Mouse (Mus musculus) kidney, adult 9 months (tissue): ENCODE results near the gene Enthd1.
A peak's percentile ranks its signal among the peaks of the same experiment; 100 is the strongest.
"Not testable (repeated sequence)": the region's sequence is repeated elsewhere in the genome, so short reads cannot be mapped to it uniquely, and the experiment has no call there.

Experiments used
- DNase-seq: peaks from one replicate; pipeline ENCODE4 v3.0.0; 2022

The Enthd1 gene

DNA sequence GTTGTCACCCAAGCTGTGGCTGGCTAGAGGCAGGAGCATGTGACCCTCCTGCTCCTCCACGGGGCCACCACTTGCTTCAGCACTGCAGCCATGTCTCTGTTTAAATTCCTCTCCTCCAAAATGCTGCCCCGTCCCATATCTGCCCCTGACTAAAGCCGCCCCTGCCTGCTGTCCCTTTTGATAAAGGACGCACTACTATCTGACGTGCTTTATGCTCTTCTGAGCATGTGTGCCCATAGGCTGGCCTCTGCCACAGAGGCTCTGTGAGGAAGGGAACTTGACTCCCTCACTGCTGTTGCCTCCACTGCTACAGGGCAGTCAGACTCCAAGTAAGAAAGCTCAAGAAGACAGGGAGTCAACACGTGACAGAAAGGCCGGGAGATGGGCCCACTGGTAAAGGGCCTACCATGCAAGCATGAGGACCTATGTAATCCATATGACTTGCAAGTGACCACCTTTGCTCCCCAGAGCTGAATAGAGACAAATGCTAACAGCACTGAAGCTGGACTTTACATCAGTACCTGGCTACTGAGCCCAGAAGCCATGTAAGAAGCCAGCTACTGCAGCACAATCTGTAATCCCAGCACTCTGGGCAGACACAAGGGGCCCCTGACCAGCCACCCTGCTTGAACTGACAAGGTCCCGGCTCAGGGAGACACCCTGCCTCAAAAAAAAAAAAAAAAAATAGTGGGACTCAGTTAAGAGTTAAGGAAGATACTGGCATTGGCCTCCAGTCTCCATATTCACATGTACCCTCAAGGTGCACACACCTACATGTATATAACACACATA is 32.5 kb downstream of the Enthd1 start:
- DNase-seq = no peak

DNA sequence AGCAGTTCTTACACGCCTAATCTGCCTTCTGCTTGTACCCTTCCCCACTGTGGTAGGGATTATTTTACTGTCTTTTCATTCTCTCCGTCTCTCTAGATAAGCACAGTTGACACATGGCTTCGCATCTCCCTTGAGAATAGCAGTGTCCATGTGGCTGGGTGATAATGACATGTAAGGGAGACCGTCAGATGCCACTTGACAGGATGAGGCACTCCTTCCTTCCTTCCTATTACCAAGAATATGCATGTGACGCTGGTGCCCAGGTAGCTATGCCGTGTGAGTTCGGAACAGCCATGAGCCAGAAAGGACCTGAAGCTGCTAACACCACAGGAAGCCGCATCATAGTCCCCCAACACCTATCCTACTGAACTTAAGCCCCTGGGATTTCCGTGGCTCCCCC is 33.9 kb downstream of the Enthd1 start:
- DNase-seq = no peak

DNA sequence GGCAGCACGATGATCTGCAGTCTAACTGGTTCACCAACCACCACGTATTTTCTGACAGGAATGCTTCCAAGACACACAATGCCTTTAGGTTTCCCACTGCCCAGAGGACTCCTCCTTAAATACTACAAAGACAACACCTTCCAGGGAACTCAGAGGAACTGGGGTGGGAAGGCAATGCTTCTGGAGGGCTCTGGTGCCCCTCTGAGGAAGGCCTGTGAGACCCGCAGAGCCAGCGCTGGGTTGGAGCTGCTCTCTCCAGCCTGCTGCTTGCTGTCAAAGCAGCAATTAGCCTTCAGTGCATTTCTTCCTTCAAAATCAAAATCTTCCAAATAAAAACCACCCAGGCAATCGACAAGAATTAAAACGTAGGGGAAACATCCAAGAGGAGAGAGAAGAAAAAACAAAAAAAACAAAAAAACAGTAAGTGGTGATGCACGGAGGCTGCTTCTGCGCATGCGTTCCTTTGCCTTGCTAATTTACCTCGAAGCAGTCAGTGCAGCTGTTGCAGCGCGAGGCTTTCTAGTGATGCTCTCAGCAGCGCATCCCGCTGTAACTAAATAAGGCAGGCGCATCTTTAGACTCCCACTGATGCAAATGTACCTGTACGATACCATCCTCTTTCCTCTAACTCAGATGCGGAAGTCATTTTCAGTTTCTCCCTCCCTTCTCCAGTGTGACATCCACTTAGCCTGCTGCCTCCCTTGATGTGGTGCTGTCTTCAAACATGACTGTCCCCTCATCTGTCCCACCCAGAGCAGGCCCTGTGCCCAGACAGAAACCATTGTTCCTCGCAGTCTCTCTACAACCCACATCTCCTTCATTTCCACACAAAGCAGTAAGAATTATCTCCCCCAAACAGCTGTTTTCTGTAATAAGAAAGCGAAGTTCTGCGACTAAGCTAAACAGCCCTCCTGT is 34.7 kb downstream of the Enthd1 start:
- DNase-seq = no peak

DNA sequence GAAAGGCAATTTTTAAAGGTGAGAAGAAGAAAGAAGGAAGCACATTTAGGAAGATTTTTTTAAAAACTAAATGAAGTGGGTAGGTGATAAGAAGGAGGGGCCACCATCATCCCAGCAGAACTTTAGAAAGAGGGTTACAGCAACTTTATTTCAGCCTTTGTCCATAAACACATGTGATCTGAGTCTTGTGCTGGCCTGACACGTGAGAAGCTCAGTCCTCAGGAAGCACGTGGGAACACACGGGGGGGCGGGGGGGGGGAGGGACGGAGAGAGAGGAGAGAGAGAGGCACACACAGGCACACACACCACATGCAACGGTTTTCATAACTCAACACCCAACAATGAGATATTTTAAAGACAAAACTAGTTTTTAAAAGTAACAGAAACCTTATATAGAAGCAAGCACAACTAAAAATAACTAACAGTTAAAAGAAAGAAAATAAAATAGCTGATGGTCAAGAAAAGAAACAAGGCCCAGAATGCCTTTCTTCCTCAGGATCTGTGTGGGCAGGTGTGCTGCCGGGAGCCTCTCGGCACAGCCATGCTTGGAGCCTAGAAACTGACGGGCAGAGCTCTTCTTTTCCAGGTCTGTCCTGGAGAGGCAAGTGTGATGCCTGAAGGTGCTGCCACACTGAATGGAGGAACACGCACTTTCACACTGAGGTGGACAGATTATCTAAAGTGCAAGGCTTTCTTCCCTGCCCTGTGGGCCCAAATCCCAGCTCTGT is 43.1 kb downstream of the Enthd1 start:
- peak; percentile 57 for DNase-seq

GRCm38 (mm10) chr15:80519931-80520330 is 45.0 kb downstream of the Enthd1 start:
- no peak for DNase-seq

- DNase-seq = no peak
Observed at GRCm38 (mm10) chr15:80518567-80519223, 46.3 kb downstream of the Enthd1 start.

- no peak for DNase-seq
Observed at GRCm38 (mm10) chr15:80517996-80518395, 47.0 kb downstream of the Enthd1 start.

- DNase-seq = no peak
Observed at GRCm38 (mm10) chr15:80516525-80516924, 48.4 kb downstream of the Enthd1 start.

GRCm38 (mm10) chr15:80505086-80505485 is 59.9 kb downstream of the Enthd1 start:
- no peak for DNase-seq

- not testable (repeated sequence) for DNase-seq
Observed at GRCm38 (mm10) chr15:80503155-80503554, 61.8 kb downstream of the Enthd1 start.

DNA sequence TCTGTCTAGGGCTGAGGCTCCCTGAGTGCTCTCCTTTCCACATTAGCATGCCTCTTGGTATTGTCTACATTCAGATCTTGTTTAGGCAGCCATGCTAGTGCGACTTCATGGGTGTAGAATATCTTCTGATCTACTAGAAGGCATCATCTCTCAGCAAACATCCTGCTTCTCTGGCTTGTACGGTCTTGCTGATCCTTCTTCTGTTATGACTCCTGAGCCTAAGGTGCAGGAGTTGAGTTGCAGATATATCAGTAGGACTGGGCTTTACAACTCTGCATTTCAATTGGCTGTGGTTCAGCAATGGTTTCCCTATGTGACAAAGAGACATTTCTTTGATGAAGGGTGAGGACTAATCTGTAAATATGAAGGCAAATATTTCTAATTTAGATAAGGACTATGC is 62.2 kb downstream of the Enthd1 start:
- no peak for DNase-seq

DNA sequence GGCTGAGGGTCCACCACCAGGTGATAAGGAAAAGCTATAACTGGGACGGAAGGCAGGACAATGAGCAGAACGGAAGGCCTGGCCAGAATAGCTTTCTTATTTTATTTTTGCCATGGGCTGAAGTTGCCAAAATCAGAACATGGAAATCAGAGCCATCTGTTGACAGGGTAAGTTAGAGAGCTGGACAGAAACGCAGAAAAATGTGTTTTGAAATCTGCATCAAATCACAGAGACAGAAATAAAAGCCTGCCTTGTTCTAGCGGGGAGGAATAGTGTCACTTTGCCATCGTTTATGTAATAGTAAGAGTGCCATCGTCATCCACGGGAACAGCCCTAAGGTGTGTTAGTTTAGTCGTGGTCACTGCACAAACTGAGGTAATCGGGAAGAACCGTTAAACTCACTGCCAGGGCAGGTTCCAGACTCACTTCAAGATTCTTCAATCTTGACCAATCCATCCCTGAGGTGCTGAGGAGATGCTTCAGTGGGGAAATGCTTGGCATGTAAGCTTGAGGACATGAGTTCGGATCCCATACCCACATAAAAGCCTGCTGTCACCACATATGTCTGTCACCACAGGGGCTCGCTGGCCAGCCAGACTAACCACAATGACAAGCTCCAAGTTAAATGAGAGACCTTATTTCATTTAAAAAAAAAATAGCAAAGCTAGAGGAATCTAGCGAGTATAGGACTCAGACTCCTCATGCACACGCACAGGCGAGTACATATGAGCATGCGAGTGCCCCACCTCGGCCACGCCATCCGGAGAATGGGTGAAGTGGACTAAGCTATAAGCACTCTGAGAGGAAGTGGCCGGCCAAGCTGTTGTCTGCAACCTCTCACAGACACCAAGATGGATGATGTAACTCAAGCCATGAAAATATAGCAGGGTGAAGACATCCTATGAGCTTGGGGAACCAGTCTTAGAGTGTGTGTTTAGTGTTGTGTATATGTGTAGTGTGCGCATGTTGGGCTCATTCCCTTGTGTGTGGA is 63.6 kb downstream of the Enthd1 start:
- no peak for DNase-seq

DNA sequence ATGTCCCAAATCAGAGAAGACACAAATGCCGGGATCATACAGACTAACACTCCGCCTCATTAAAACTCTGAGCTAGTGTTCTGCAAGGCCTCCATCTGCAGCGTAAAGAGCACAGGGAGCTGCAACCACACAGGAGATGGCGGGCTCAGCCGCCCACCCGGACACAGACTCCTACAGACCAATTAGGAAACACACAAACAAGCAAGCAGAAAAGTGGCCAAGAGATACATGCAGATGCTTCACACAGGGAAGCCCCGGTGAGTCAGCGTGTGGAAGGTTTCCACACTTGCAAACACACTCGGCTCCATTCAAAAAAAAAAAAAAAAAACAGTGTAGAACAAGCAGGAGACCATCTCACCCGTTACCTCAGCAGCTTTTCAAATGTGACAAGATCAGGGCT is 64.5 kb downstream of the Enthd1 start:
- DNase-seq = no peak

- DNase-seq = not testable (repeated sequence)
Observed at GRCm38 (mm10) chr15:80497733-80498132, 67.2 kb downstream of the Enthd1 start.

- DNase-seq = no peak
Observed at GRCm38 (mm10) chr15:80491505-80491904, 73.5 kb downstream of the Enthd1 start.

DNA sequence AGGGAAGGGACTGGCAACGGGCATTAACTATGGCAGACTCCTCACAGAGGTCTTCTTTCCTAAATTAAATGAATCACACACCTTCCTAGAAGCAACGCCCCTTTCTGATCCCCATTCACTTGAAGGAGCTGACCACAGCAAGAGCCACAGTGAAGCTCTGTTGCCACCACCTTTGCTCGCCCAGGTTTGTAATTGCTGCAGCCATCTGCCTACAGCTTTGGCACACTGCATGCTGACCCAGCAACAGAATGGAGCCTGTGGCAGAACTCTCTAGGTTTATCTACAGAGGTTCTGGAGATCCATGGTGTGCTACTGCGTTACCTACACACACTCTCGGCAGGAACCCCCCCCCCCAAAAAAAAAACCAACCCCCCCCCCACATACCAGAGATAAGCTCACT is 74.8 kb downstream of the Enthd1 start:
- no peak for DNase-seq

- DNase-seq = no peak
Observed at GRCm38 (mm10) chr15:80488658-80489057, 76.3 kb downstream of the Enthd1 start.

- DNase-seq = no peak
Observed at GRCm38 (mm10) chr15:80485601-80486000, 79.4 kb downstream of the Enthd1 start.

DNA sequence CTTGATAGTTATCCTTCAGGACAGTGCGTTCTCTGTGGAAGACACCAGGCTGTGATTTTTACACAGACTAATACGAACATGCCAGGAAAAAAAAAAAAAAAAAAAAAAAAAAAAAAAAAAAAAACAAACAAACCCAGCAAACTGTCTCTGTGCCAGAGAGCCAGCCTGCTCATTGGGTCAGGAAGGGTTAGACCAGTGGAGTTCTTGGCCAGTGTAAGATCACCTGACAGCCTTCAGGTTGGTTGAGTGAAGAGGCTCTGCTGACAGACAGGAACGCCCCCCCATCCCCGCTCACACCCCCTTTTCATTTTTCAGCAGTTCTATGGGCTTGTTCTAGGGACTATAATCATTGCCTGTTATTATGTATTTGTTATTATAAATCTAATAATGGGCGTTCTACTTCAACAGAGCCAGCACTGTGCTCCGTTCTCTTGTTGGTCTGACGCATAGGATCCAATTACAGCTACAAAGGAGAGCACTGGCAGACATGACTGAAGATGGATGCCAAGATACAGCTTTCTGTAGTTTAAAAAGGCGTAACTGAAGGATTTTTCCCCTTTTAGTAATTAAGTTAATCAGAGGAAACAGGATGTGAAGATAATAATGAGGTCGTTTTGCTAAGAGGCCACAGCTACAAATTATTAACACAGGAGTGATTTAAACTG is 81.8 kb downstream of the Enthd1 start:
- DNase-seq = no peak

- no peak for DNase-seq
Observed at GRCm38 (mm10) chr15:80482348-80482747, 82.6 kb downstream of the Enthd1 start.
